ENCODE assay signal across 22 mouse cellular contexts in the genomic region with DNA sequence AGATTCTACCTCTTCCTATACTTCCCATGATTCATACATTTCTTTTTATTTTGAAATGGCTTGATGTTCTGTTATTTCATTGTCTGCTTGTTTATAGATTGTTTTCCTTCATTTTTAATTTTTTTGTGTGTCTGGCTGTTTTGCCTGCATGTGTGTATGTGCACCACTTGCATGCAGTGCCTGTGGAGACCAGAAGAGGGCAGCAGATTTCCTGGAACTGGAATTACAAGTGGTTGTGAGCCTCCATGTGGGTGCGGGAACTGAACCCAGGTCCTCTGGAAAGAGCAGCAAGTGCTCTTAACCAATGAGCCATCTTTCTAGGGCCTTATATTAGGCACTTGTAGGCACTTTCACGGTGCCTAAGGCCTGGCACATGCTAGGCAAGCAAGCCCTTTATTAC.
A peak's percentile ranks its signal among the peaks of the same experiment; 100 is the strongest.
DNase-seq lines count a peak whose midpoint lies in the region; ATAC-seq and TF ChIP-seq lines count a peak whose summit lies in the region.
"Had no signal": no experiment of that assay in that cellular context is flagged by ENCODE, and none has a peak within 500 bp of the region (broad histone marks: within the 10 kb centered on the region; RNA-seq: fewer than 3 reads in every experiment).

No protein-coding gene starts in this region.

- peaks cover 64% of the 10 kb centered on the region for H3K36me3 ChIP-seq in forebrain, postnatal 0 days (ENCODE audit: insufficient read depth)
- peaks cover 48% of the 10 kb centered on the region for H3K36me3 ChIP-seq in forebrain, embryonic 13.5 days (ENCODE audit: poor library complexity, severe bottlenecking)
- H3K36me3 ChIP-seq in midbrain, postnatal 0 days (ENCODE audit: insufficient read depth, low read length): peaks cover 52% of the 10 kb centered on the region
- no peaks in the 10 kb centered on the region for H3K36me3 ChIP-seq in midbrain, embryonic 11.5 days (ENCODE audit: control insufficient read depth, insufficient read depth, low read length)
- peaks cover 9% of the 10 kb centered on the region for H3K36me3 ChIP-seq in small intestine, adult 2 months (ENCODE audit: control insufficient read depth, insufficient read depth, low read length)

- no peak overlapping the region for H3K9ac ChIP-seq in forebrain, postnatal 0 days
- no peak overlapping the region for H3K9ac ChIP-seq in forebrain, embryonic 13.5 days
- H3K9ac ChIP-seq in midbrain, postnatal 0 days (replicated peaks; ENCODE audit: low read length, poor library complexity, severe bottlenecking): no peak overlapping the region
- H3K9ac ChIP-seq in midbrain, embryonic 11.5 days (ENCODE audit: low read length): no peak overlapping the region
- H3K9ac ChIP-seq: heart, embryonic 12.5 days; hindbrain, embryonic 15.5 days; liver, embryonic 15.5 days had no signal

- WGBS in forebrain, postnatal 0 days: 94% methylated on average over 2 of the region's 2 CpGs
- WGBS in forebrain, embryonic 13.5 days: 92% methylated on average over 2 of the region's 2 CpGs
- WGBS in midbrain, postnatal 0 days: 100% methylated on average over 2 of the region's 2 CpGs
- WGBS in midbrain, embryonic 11.5 days: 93% methylated on average over 2 of the region's 2 CpGs
- 97% methylated on average over 2 of the region's 2 CpGs for WGBS in small intestine, adult 2 months

- H3K27ac ChIP-seq in forebrain, postnatal 0 days (ENCODE audit: low read depth, low read length): no peak overlapping the region
- no peak overlapping the region for H3K27ac ChIP-seq in forebrain, embryonic 13.5 days
- H3K27ac ChIP-seq in layer of hippocampus, adult 2 months: no peak overlapping the region
- H3K27ac ChIP-seq in midbrain, postnatal 0 days (ENCODE audit: low read depth, low read length): no peak overlapping the region
- no peak overlapping the region for H3K27ac ChIP-seq in midbrain, embryonic 11.5 days (ENCODE audit: low read depth, low read length)
- no peak overlapping the region for H3K27ac ChIP-seq in small intestine, adult 2 months (ENCODE audit: insufficient read depth, low read depth, low read length)
- H3K27ac ChIP-seq: hindbrain, embryonic 15.5 days; liver, embryonic 15.5 days had no signal

- no peaks in the 10 kb centered on the region for H3K4me1 ChIP-seq in forebrain, postnatal 0 days (ENCODE audit: insufficient read depth)
- peaks cover 7% of the 10 kb centered on the region; the same call in 1 of the 2 replicates for H3K4me1 ChIP-seq in forebrain, embryonic 13.5 days
- H3K4me1 ChIP-seq in midbrain, postnatal 0 days (ENCODE audit: insufficient read depth, low read length): no peaks in the 10 kb centered on the region
- H3K4me1 ChIP-seq in midbrain, embryonic 11.5 days (ENCODE audit: control insufficient read depth, insufficient read depth, low read length): no peaks in the 10 kb centered on the region; the same call in 1 of the 2 replicates
- no peaks in the 10 kb centered on the region for H3K4me1 ChIP-seq in small intestine, adult 2 months (ENCODE audit: control insufficient read depth, insufficient read depth, insufficient read length, low read length)
- H3K4me1 ChIP-seq: hindbrain, embryonic 15.5 days; liver, embryonic 15.5 days had no signal

- DNase-seq in forebrain, postnatal 0 days: no peak
- DNase-seq in layer of hippocampus, adult 2 months (ENCODE audit: low spot score in 2 of 2): no peak
- no peak for DNase-seq in layer of hippocampus, postnatal 25 days (ENCODE audit: extremely low spot score in 1 of 2, low spot score in 1 of 2)
- no peak for DNase-seq in midbrain, postnatal 0 days (ENCODE audit: low spot score)
- no peak for DNase-seq in midbrain, embryonic 11.5 days (ENCODE audit: low spot score, missing footprints)
- DNase-seq in urinary bladder, adult 2 months (ENCODE audit: low spot score): no peak
- DNase-seq: adrenal gland, adult 8-10 months; cerebellum, adult 9-10 months; gastrocnemius, postnatal 14 days; kidney, adult 8-10 months; layer of hippocampus, postnatal 36 days; left cerebral cortex, postnatal 4 days; midbrain, embryonic 14.5 days; retina, postnatal 1 day; right cerebral cortex, postnatal 4 days; thymus, adult 2 months had no signal

- no peaks in the 10 kb centered on the region for H3K27me3 ChIP-seq in forebrain, postnatal 0 days (ENCODE audit: insufficient read depth, low read length)
- no peaks in the 10 kb centered on the region for H3K27me3 ChIP-seq in forebrain, embryonic 13.5 days
- H3K27me3 ChIP-seq in midbrain, postnatal 0 days (ENCODE audit: insufficient read depth, low read length): no peaks in the 10 kb centered on the region
- H3K27me3 ChIP-seq in midbrain, embryonic 11.5 days (ENCODE audit: control insufficient read depth, insufficient read depth, low read length): no peaks in the 10 kb centered on the region
- no peaks in the 10 kb centered on the region for H3K27me3 ChIP-seq in small intestine, adult 2 months (ENCODE audit: control insufficient read depth, insufficient read depth, low read length)
- H3K27me3 ChIP-seq: CH12.LX; heart, embryonic 12.5 days; hindbrain, embryonic 15.5 days; liver, embryonic 15.5 days had no signal

- no peak overlapping the region for H3K4me2 ChIP-seq in forebrain, postnatal 0 days (ENCODE audit: low read depth)
- no peak overlapping the region for H3K4me2 ChIP-seq in forebrain, embryonic 13.5 days
- no peak overlapping the region for H3K4me2 ChIP-seq in midbrain, postnatal 0 days (ENCODE audit: low read depth, low read length, poor library complexity, severe bottlenecking)
- no peak overlapping the region for H3K4me2 ChIP-seq in midbrain, embryonic 11.5 days
- H3K4me2 ChIP-seq: heart, embryonic 12.5 days; hindbrain, embryonic 15.5 days; liver, embryonic 15.5 days had no signal

- no peak for ATAC-seq in forebrain, postnatal 0 days
- ATAC-seq in forebrain, embryonic 13.5 days: no peak
- no peak for ATAC-seq in midbrain, postnatal 0 days (ENCODE audit: low FRiP score)
- ATAC-seq in midbrain, embryonic 11.5 days (ENCODE audit: low FRiP score): no peak

- 0 out of 2 replicates have a peak, but pooled peaks cover 5% of the 10 kb centered on the region for H3K9me3 ChIP-seq in forebrain, postnatal 0 days (ENCODE audit: low read length)
- H3K9me3 ChIP-seq in forebrain, embryonic 13.5 days (replicated peaks): peaks cover 7% of the 10 kb centered on the region; the same call in 1 of the 2 replicates
- no peaks in the 10 kb centered on the region for H3K9me3 ChIP-seq in midbrain, postnatal 0 days (ENCODE audit: low read length)
- H3K9me3 ChIP-seq in midbrain, embryonic 11.5 days (ENCODE audit: control insufficient read depth, low read length): peaks cover 4% of the 10 kb centered on the region; the same call in 1 of the 2 replicates
- H3K9me3 ChIP-seq: hindbrain, embryonic 15.5 days; liver, embryonic 15.5 days had no signal

- peak; percentile 48 for TF ChIP-seq CTCF in forebrain, postnatal 0 days (IDR thresholded peaks at IDR 0.05; ENCODE audit: low read depth)
- TF ChIP-seq CTCF in layer of hippocampus, adult 2 months (conservative IDR thresholded peaks at IDR 0.05): peak; percentile 55
- TF ChIP-seq CTCF in midbrain, postnatal 0 days (IDR thresholded peaks at IDR 0.05): peak; percentile 43
- TF ChIP-seq CTCF in small intestine, adult 2 months (IDR thresholded peaks at IDR 0.05; ENCODE audit: extremely low read depth, insufficient read length, insufficient replicate concordance, low read depth, low read length): peak; percentile 5; the same call in 1 of the 2 replicates

- no peak for TF ChIP-seq POLR2A in small intestine, adult 2 months (IDR thresholded peaks at IDR 0.05; ENCODE audit: low read depth, low read length)

- no peak overlapping the region for H3K4me3 ChIP-seq in forebrain, postnatal 0 days (ENCODE audit: low read depth, low read length)
- no peak overlapping the region for H3K4me3 ChIP-seq in forebrain, embryonic 13.5 days
- H3K4me3 ChIP-seq in layer of hippocampus, adult 2 months: no peak overlapping the region
- no peak overlapping the region for H3K4me3 ChIP-seq in midbrain, postnatal 0 days (ENCODE audit: low read depth, low read length)
- no peak overlapping the region for H3K4me3 ChIP-seq in midbrain, embryonic 11.5 days (ENCODE audit: low read depth, low read length)
- H3K4me3 ChIP-seq in small intestine, adult 2 months (ENCODE audit: low read depth, low read length): no peak overlapping the region
- H3K4me3 ChIP-seq: heart, embryonic 12.5 days; hindbrain, embryonic 15.5 days; liver, embryonic 15.5 days had no signal

Comparison
In these comparisons a context has a peak if more than half of its experiments do, and no peak if none do; other contexts are left out.
1. CTCF ChIP-seq: peak in every context shown above with its lines; median percentile 55 in layer of hippocampus, adult 2 months; 48 in forebrain, postnatal 0 days; 43 in midbrain, postnatal 0 days; 5 in small intestine, adult 2 months.